Mouse (Mus musculus): ENCODE data around the gene 1700022I11Rik. TPM values are rescaled to one million over a fixed set of nuclear protein-coding genes. Genes with fewer than 3 reads are reported as not detected.

1700022I11Rik gene
- not detected for polyA plus RNA-seq (2014; fragmentation: Illumina TruSeq; extraction: RNeasy Lipid Tissue Mini Kit (QIAGEN cat#74804); ENCODE audit: insufficient read depth, low read depth, low replicate concordance)

GRCm38 (mm10) chr4:42969304-42969703, at the start of gene 1700022I11Rik:
Gene 1700022I11Rik, plus strand, starts transcription at chr4:42969604.

DNA sequence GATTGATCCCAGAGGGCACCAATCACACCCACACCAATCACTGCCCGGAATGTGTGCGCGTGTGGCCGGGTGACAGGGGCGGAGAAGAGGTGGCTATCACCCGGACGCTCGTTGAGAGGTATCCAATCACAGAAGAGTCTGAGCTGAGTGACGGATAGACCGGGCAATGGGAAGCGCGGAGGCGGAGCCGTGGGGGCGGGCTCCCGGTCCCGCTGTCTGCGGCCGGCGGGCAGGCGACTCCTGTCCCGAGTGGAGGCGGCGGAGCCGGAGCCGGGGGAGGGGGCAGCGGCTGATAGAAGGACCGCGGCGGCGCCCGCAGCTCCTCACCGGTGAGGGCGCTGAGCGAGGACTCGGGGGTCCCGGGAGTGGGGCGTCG, 19.7 kb upstream of the 1700022I11Rik start, which contains the start of gene Dnajb5:
Gene Dnajb5 (plus strand): TSS at position 139 of the 376 bp plus-strand sequence.

DNA sequence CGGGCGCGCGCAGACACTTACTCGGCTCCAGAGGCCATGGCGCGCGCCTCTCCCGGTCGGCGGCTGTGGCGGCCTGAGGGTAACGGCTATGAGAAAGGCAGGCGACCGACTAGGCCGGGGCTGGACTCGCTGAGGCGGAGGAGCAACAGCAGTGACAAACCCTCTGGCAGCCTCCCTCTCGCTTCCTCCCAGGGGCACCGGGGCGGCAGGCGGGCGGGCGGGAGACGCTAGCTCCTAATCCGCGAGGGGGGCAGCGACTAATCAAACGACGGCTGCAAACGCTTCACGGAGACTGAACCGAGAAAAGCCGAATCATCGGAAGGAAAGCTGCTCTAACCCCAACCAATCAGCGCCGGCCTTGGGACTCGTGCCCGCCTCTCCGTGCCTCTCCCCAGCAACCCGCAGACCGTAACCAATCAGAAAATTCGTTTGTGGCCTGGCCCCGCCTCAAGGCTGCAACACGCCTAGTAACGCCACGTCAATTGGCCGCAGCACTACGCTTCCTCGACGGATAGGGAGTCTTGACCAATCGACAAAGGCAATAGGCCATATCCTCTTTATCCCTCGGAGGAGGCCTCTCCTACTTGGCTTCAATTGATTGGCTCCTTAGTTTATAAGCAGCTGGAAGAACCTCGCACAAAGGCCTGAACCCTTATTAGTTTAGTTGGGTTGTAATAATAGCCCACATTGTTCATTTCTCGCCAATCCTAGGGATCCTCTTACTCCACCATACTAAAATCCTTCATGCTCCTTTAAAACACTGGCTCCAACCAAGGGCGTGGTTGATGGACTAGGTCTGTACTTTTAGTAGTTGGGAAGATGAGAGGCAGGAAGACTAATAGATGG, 31.0 kb downstream of the 1700022I11Rik start, which contains the start of gene Vcp:
Gene Vcp (minus strand): TSS at position 367 of the 846 bp plus-strand sequence.

GRCm38 (mm10) chr4:43010161-43011038, 41.0 kb downstream of the 1700022I11Rik start, which contains the start of gene Fancg:
Gene Fancg, minus strand, starts transcription at chr4:43010506.

DNA sequence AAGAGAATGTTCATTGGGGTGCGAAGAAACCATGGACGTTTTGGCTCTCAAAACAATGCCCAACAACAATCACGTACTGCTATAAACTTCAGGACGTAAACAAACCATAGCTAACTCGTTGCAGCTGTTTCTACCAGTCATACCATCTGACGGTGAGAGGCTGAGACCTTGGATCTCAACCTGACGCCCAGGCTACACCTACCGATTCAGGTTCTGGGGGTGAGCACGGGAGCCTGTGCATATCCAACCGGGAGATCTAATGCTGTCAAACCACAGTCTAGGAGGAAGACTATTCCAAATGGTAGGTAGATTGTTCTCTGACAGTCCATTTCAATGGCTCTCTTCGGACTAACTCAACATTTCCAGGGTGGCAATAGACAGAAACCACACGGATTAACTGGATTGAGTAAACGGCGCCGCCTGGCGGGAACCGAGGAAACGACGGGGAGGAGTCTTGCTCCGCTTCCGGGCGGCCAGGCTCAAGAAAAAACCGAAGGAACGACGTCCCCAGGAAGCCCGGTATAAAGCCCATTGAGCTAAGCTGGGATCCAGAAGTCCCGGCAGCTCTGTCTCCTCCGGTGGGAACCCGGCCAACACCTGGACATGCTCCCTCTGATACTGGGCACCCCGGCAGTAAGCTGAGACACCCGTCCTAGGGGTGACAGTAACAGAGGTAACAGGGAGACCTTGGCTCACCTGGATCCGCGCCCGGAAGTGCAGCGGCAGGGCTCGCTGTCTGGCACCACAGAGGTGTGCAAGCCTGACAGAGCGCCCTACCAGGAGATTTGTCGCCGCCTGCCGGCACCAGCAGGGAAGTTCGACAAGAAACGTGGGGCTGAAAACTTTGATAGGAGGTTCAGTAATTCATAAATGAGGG, 55.9 kb downstream of the 1700022I11Rik start, which contains the start of gene Pigo:
Gene Pigo (minus strand): TSS at position 736 of the 877 bp plus-strand sequence.

GRCm38 (mm10) chr4:43031237-43031995, 62.0 kb downstream of the 1700022I11Rik start, which contains the start of gene Stoml2:
Gene Stoml2, minus strand, starts transcription at chr4:43031710.

Other genes starting within 250 kb of the 1700022I11Rik start
- not detected for gene 4930578G10Rik, start 234.1 kb upstream of the 1700022I11Rik start, polyA plus RNA-seq (2014; fragmentation: Illumina TruSeq; extraction: RNeasy Lipid Tissue Mini Kit (QIAGEN cat#74804); ENCODE audit: insufficient read depth, low read depth, low replicate concordance)
- gene Ccl19, start 213.0 kb upstream of the 1700022I11Rik start, polyA plus RNA-seq (2014; fragmentation: Illumina TruSeq; extraction: RNeasy Lipid Tissue Mini Kit (QIAGEN cat#74804); ENCODE audit: insufficient read depth, low read depth, low replicate concordance): 7.6 TPM
- gene Ccl21a, start 195.6 kb upstream of the 1700022I11Rik start, polyA plus RNA-seq (2014; fragmentation: Illumina TruSeq; extraction: RNeasy Lipid Tissue Mini Kit (QIAGEN cat#74804); ENCODE audit: insufficient read depth, low read depth, low replicate concordance): 177 TPM
- not detected for gene Fam205a1, start 115.7 kb upstream of the 1700022I11Rik start, polyA plus RNA-seq (2014; fragmentation: Illumina TruSeq; extraction: RNeasy Lipid Tissue Mini Kit (QIAGEN cat#74804); ENCODE audit: insufficient read depth, low read depth, low replicate concordance)
- gene Gm12394, start 112.8 kb upstream of the 1700022I11Rik start, polyA plus RNA-seq (2014; fragmentation: Illumina TruSeq; extraction: RNeasy Lipid Tissue Mini Kit (QIAGEN cat#74804); ENCODE audit: insufficient read depth, low read depth, low replicate concordance): not detected
- gene Fam205c, start 95.4 kb upstream of the 1700022I11Rik start, polyA plus RNA-seq (2014; fragmentation: Illumina TruSeq; extraction: RNeasy Lipid Tissue Mini Kit (QIAGEN cat#74804); ENCODE audit: insufficient read depth, low read depth, low replicate concordance): not detected
- gene Phf24, start 52.9 kb upstream of the 1700022I11Rik start, polyA plus RNA-seq (2014; fragmentation: Illumina TruSeq; extraction: RNeasy Lipid Tissue Mini Kit (QIAGEN cat#74804); ENCODE audit: insufficient read depth, low read depth, low replicate concordance): 2.3 TPM
- 16.1 TPM for gene Dnajb5, start 19.8 kb upstream of the 1700022I11Rik start, polyA plus RNA-seq (2014; fragmentation: Illumina TruSeq; extraction: RNeasy Lipid Tissue Mini Kit (QIAGEN cat#74804); ENCODE audit: insufficient read depth, low read depth, low replicate concordance)
- 114 TPM for gene Vcp, start 30.9 kb downstream of the 1700022I11Rik start, polyA plus RNA-seq (2014; fragmentation: Illumina TruSeq; extraction: RNeasy Lipid Tissue Mini Kit (QIAGEN cat#74804); ENCODE audit: insufficient read depth, low read depth, low replicate concordance)
- gene Fancg, start 40.9 kb downstream of the 1700022I11Rik start, polyA plus RNA-seq (2014; fragmentation: Illumina TruSeq; extraction: RNeasy Lipid Tissue Mini Kit (QIAGEN cat#74804); ENCODE audit: insufficient read depth, low read depth, low replicate concordance): 3.8 TPM
- gene Pigo, start 56.2 kb downstream of the 1700022I11Rik start, polyA plus RNA-seq (2014; fragmentation: Illumina TruSeq; extraction: RNeasy Lipid Tissue Mini Kit (QIAGEN cat#74804); ENCODE audit: insufficient read depth, low read depth, low replicate concordance): 5.6 TPM
- gene Stoml2, start 62.1 kb downstream of the 1700022I11Rik start, polyA plus RNA-seq (2014; fragmentation: Illumina TruSeq; extraction: RNeasy Lipid Tissue Mini Kit (QIAGEN cat#74804); ENCODE audit: insufficient read depth, low read depth, low replicate concordance): 55.6 TPM
- 9.5 TPM for gene Fam214b, start 76.6 kb downstream of the 1700022I11Rik start, polyA plus RNA-seq (2014; fragmentation: Illumina TruSeq; extraction: RNeasy Lipid Tissue Mini Kit (QIAGEN cat#74804); ENCODE audit: insufficient read depth, low read depth, low replicate concordance)
- gene Unc13b, start 89.3 kb downstream of the 1700022I11Rik start, polyA plus RNA-seq (2014; fragmentation: Illumina TruSeq; extraction: RNeasy Lipid Tissue Mini Kit (QIAGEN cat#74804); ENCODE audit: insufficient read depth, low read depth, low replicate concordance): 6.3 TPM

Data from lung, adult 10 weeks (tissue).